21 mouse cellular contexts compared by ENCODE assay signal in the genomic region with DNA sequence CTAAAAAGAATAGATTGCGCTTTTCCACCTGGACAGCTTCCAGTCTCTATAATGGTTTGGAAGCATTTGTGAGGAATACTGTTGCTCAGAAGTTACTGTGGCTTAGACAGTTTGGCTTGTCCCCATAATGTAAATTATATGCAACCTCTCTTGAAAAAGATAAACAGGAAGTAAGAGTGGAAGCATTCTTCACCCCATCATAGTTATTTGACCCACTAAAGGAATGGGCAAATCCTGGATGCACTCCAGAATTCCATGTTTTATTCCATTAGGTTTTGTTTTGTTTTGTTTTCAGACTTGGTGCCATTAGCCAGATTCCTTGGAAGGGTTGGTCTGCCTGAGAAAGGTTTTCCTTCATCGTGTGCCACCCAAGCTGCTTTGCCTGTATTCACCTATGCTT.
A peak's percentile ranks its signal among the peaks of the same experiment; 100 is the strongest.
DNase-seq lines count a peak whose midpoint lies in the region; ATAC-seq and TF ChIP-seq lines count a peak whose summit lies in the region.
"Had no signal": no experiment of that assay in that cellular context is flagged by ENCODE, and none has a peak within 500 bp of the region (broad histone marks: within the 10 kb centered on the region; RNA-seq: fewer than 3 reads in every experiment).

No protein-coding gene starts in this region.

- no peaks in the 10 kb centered on the region for H3K36me3 ChIP-seq in lung, embryonic 14.5 days (ENCODE audit: insufficient read depth)
- H3K36me3 ChIP-seq in lung, embryonic 16.5 days (ENCODE audit: control insufficient read depth, insufficient read depth, low read length), result no peaks in the 10 kb centered on the region
- H3K36me3 ChIP-seq: embryonic facial prominence, embryonic 10.5 days; embryonic facial prominence, embryonic 12.5 days; G1E had no signal

- no peak overlapping the region for H3K4me3 ChIP-seq in lung, embryonic 14.5 days (ENCODE audit: low read depth, low read length)
- no peak overlapping the region for H3K4me3 ChIP-seq in lung, embryonic 16.5 days (ENCODE audit: low read length)
- H3K4me3 ChIP-seq: embryonic facial prominence, embryonic 10.5 days; embryonic facial prominence, embryonic 12.5 days had no signal

- H3K4me2 ChIP-seq in lung, embryonic 14.5 days, result no peak overlapping the region
- no peak overlapping the region for H3K4me2 ChIP-seq in lung, embryonic 16.5 days (ENCODE audit: low read depth, low read length)
- H3K4me2 ChIP-seq: embryonic facial prominence, embryonic 12.5 days had no signal

- H3K9ac ChIP-seq in lung, embryonic 14.5 days, result no peak overlapping the region
- no peak overlapping the region for H3K9ac ChIP-seq in lung, embryonic 16.5 days (ENCODE audit: low read length)
- H3K9ac ChIP-seq: embryonic facial prominence, embryonic 12.5 days had no signal

- H3K4me1 ChIP-seq in lung, embryonic 14.5 days (ENCODE audit: insufficient read depth), result peaks cover 36% of the 10 kb centered on the region
- peaks cover 29% of the 10 kb centered on the region for H3K4me1 ChIP-seq in lung, embryonic 16.5 days (replicated peaks; ENCODE audit: control insufficient read depth, insufficient read depth, low read length)

- H3K9me3 ChIP-seq in lung, embryonic 14.5 days (ENCODE audit: low read depth, low read length), result no peaks in the 10 kb centered on the region
- no peaks in the 10 kb centered on the region for H3K9me3 ChIP-seq in lung, embryonic 16.5 days (ENCODE audit: control insufficient read depth, low read length)
- H3K9me3 ChIP-seq: embryonic facial prominence, embryonic 10.5 days; embryonic facial prominence, embryonic 12.5 days; G1E had no signal

- 52% methylated on average over 2 of the region's 2 CpGs for WGBS in lung, embryonic 14.5 days
- WGBS in lung, embryonic 16.5 days, result 44% methylated on average over 2 of the region's 2 CpGs

- ATAC-seq in lung, embryonic 14.5 days (ENCODE audit: insufficient read depth), result no peak
- no peak for ATAC-seq in lung, embryonic 16.5 days (ENCODE audit: low read depth)
- no peak for ATAC-seq in CD4-positive, CD25-positive, alpha-beta regulatory T cell, adult 4 months
- ATAC-seq: forebrain, embryonic 14.5 days; forebrain, embryonic 16.5 days had no signal

- peak overlapping the region; percentile 55 for H3K27ac ChIP-seq in lung, embryonic 14.5 days (ENCODE audit: low read depth)
- H3K27ac ChIP-seq in lung, embryonic 16.5 days (ENCODE audit: low read length), result peak overlapping the region; percentile 58
- H3K27ac ChIP-seq: embryonic facial prominence, embryonic 10.5 days; embryonic facial prominence, embryonic 12.5 days had no signal

- TF ChIP-seq CTCF in lung, embryonic 14.5 days (IDR thresholded peaks at IDR 0.05; ENCODE audit: low read depth), result no peak

- no peaks in the 10 kb centered on the region for H3K27me3 ChIP-seq in lung, embryonic 14.5 days (ENCODE audit: insufficient read depth, low read length)
- no peaks in the 10 kb centered on the region for H3K27me3 ChIP-seq in lung, embryonic 16.5 days (ENCODE audit: control insufficient read depth, insufficient read depth, low read depth, low read length)
- H3K27me3 ChIP-seq: CH12.LX; embryonic facial prominence, embryonic 12.5 days had no signal

- peak; percentile 71 for DNase-seq in lung, embryonic 14.5 days
- DNase-seq in lung, postnatal 10 days, result no peak
- no peak for DNase-seq in lung, adult 18-20 months
- DNase-seq in Muller cell, postnatal 12 days (ENCODE audit: inconsistent ontology term), result peak; percentile 71
- peak; percentile 38 for DNase-seq in adipocyte (ENCODE audit: low spot score)
- DNase-seq: adrenal gland, adult 8-10 months; adrenal gland, postnatal 14 days; adrenal gland, postnatal 36 days; cerebellum, adult 11-12 months; cerebellum, adult 2 months; cerebellum, adult 9-10 months; cerebellum, postnatal 10 days; cerebellum, postnatal 25 days had no signal

Comparison
In these comparisons a context has a peak if more than half of its experiments do, and no peak if none do; other contexts are left out.
1. DNase-seq: peak in lung, embryonic 14.5 days (single experiment), Muller cell, postnatal 12 days (single experiment) and adipocyte (single experiment); none in lung, postnatal 10 days (single experiment) and lung, adult 18-20 months (0 of 2).